Mouse (Mus musculus) lung, adult 2 months (tissue): Measurements from ENCODE around the gene Il10ra.

Experiments used
- CTCF ChIP-seq: fragments of 200-500 bp; IDR thresholded peaks from 2 replicates; pipeline ENCODE4 v1.5.1; 2011; ENCODE audit warnings: mild to moderate bottlenecking, low read length, control low read depth; ENCODE audit not compliant: insufficient read depth
- POLR2A ChIP-seq: fragments of 200-500 bp; IDR thresholded peaks from 2 replicates; pipeline ENCODE4 v1.6.1; 2011; ENCODE audit warnings: low read depth, mild to moderate bottlenecking, control low read depth, low read length, borderline replicate concordance; ENCODE audit errors: extremely low read depth

DNA sequence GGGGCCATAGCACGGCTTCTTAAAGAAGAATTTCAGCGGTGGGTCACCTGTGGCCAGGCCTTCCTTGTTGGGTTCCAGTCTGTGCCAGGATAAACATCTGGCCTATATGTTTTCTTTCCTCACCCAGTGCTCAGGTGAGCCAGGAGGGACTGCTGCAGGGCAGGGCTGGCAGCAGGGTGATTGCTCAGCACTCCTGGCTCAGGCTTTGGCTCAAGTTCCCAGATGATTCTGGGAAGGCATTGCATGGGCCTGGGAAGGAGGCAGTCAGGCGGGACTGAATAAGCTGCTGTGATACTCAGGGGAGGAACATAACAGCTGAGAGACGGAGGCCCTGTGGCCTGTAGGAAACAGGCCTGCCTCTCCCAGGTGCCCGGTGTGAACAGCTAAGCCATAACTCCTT, 63.8 kb downstream of the Il10ra start:
- TF ChIP-seq CTCF: no peak
- no peak for TF ChIP-seq POLR2A
